Mouse (Mus musculus) forebrain, embryonic 10.5 days (tissue): ENCODE data around the gene Foxa3. TPM values are rescaled to one million over a fixed set of nuclear protein-coding genes. Genes with fewer than 3 reads are reported as not detected.

ENCODE experiments used
- DNase-seq: peaks from one replicate; pipeline ENCODE4 v3.0.0-alpha.2; 2017; ENCODE audit warnings: low spot score; ENCODE audit errors: extremely low spot score
- H3K27ac ChIP-seq: fragments of 300-500 bp; sonication (generic); 2 replicates; pipeline ENCODE4 v1.5.1; 2016; ENCODE audit warnings: mild to moderate bottlenecking
- H3K27me3 ChIP-seq: fragments of 300-500 bp; sonication (generic); 2 replicates; pipeline ENCODE4 v1.6.1; 2016; ENCODE audit warnings: mild to moderate bottlenecking; ENCODE audit not compliant: poor library complexity, severe bottlenecking
- H3K36me3 ChIP-seq: fragments of 300-500 bp; sonication (generic); replicated peaks from 2 replicates; pipeline ENCODE4 v1.6.1; 2016; ENCODE audit warnings: mild to moderate bottlenecking, moderate library complexity
- H3K4me1 ChIP-seq: fragments of 300-500 bp; sonication (generic); 2 replicates; pipeline ENCODE4 v1.6.1; 2016
- H3K4me3 ChIP-seq: fragments of 300-500 bp; sonication (generic); 2 replicates; pipeline ENCODE4 v1.5.1; 2016; ENCODE audit warnings: mild to moderate bottlenecking, moderate library complexity
- H3K9me3 ChIP-seq: fragments of 300-500 bp; sonication (generic); 2 replicates; pipeline ENCODE4 v1.6.1; 2016; ENCODE audit warnings: mild to moderate bottlenecking, moderate library complexity
- WGBS: fragments of 180-500 bp; shearing (Covaris S2); methylation state at CpG from one replicate; pipeline ENCODE4 v1.1.7; 2016; 5-methylcytosine and 5-hydroxymethylcytosine counted together
- polyA plus RNA-seq: library from polyadenylated mRNA; unstranded; fragments of >200 nt; fragmentation: Nextera tagmentation; extraction: Ambion mirVana; gene quantifications from 2 replicates; pipeline ENCODE4 v1.2.1, GENCODE M21; 2016

Foxa3 gene
- polyA plus RNA-seq, 1 experiment from 2014 or later = not detected

DNA sequence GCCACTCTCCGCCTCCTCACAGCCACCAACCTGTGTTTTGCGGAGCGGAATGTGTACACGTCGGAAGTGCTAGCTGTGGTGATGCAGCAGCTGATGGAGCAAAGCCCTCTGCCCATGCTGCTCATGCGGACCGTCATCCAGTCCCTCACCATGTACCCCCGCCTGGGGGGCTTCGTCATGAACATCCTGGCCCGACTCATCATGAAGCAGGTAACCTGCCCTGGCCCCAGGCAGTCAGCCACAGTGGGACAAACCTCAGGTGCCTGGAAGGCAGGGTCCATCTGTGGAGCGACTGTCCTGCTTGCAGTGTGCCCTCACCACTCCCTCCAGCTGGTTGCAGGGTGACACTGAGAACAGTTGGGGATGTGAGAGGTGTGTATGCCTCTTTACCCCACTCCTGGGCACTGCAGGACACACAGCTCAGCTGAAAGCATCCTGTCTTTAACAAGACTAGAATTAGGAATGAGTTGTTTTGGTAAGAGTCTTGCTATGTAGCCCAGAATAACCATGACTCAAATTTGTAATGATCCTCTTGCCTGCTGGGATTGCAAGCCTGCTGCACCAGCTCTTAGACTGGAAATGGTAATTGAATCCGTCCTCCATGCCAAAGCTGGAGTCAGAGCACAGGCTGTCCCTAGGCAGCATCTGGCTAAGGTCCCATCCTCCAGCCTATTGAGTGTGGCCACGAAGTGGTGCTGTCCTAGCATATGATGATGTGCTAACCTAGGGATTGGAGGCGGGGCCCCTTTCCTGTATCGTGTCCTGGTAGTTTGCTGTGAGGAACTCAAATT is 29.2 kb upstream of the Foxa3 start:
- H3K36me3 ChIP-seq = peaks cover 85% of the 10 kb centered on the region
- WGBS = 88% methylated on average over 15 of the region's 15 CpGs

DNA sequence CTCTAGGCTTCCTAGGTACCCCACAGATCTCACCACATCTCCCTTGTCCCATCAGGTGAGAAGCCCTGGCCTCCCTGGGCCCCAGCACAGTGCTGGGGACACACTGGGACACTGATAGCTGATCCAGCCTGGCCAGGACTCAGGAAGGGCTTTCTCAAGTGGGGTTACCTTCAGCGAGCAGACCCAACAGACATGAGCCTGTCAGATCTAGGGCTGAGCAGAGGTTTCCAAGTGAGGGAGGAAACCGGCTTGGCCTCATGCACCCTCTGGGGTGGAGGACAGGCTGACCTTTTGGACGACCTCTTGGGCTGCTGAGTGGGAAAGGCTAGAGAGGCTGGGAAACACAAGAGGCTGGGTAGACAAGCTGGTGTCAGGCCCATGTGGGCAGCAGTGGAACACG is 27.8 kb upstream of the Foxa3 start:
- no peak overlapping the region for H3K27ac ChIP-seq
- 66% methylated on average over 4 of the region's 4 CpGs for WGBS
- H3K27me3 ChIP-seq = no peaks in the 10 kb centered on the region
- peaks cover 14% of the 10 kb centered on the region for H3K4me1 ChIP-seq
- H3K9me3 ChIP-seq = no peaks in the 10 kb centered on the region
- peaks cover 92% of the 10 kb centered on the region for H3K36me3 ChIP-seq
- no peak overlapping the region for H3K4me3 ChIP-seq
- no peak for DNase-seq

More for the DNA sequence above, 29.2 kb upstream of the Foxa3 start:
- H3K4me3 ChIP-seq = no peak overlapping the region
- H3K9me3 ChIP-seq = no peaks in the 10 kb centered on the region; the same call in 1 of the 2 replicates
- peaks cover 14% of the 10 kb centered on the region for H3K4me1 ChIP-seq
- DNase-seq = no peak
- H3K27ac ChIP-seq = no peak overlapping the region
- H3K27me3 ChIP-seq = no peaks in the 10 kb centered on the region

DNA sequence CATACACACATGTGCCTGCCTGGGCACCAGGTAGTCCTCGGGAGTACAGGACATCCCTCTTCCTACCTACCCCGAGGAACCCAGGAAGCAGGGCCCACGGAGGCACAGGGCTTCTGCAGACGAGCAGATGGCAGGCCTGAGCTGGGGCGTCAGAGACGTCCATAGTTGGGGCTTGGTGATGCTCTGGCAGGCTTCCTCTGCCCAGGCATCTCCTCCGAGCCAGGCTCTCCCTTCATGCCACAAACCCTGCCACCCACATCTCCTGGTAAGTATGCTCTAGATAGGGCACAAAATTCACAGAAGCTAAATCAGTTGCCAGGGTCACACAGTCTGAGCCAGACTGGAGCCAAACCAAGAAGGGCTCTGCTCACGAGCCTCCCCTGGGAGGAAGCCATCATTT is 26.8 kb upstream of the Foxa3 start:
- no peak overlapping the region for H3K27ac ChIP-seq
- no peak for DNase-seq
- WGBS = 89% methylated on average over 8 of the region's 8 CpGs
- no peaks in the 10 kb centered on the region for H3K9me3 ChIP-seq
- H3K27me3 ChIP-seq = no peaks in the 10 kb centered on the region
- H3K36me3 ChIP-seq = peaks cover 97% of the 10 kb centered on the region
- H3K4me1 ChIP-seq = peaks cover 14% of the 10 kb centered on the region
- H3K4me3 ChIP-seq = no peak overlapping the region

DNA sequence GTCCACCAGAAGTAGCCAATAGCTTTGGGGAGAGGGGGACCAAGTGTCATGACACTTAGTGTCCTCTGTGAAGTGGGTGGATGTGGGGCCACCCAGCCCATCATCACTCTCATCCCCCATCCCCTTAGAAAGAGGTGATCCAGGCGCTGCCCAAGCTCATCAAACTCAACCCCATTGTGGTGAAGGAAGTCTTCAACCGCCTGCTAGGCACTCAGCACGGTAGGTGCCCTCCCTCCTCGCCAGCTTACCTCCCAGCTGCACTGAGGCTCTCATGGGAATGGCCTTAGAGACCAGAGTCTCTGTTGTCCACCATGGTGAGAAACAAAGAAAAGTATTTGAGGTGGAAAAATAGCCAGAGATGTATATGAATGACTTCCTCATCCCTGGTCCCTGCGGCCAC is 25.9 kb upstream of the Foxa3 start:
- Histone ChIP-seq H3K27ac (no peak overlapping the region), H3K27me3 (no peaks in the 10 kb centered on the region), H3K36me3 (peaks cover 98% of the 10 kb centered on the region), H3K4me1 (peaks cover 7% of the 10 kb centered on the region), H3K9me3 (no peaks in the 10 kb centered on the region), H3K4me3 (no peak overlapping the region)
- 90% methylated on average over 5 of the region's 5 CpGs for WGBS
- DNase-seq = no peak

DNA sequence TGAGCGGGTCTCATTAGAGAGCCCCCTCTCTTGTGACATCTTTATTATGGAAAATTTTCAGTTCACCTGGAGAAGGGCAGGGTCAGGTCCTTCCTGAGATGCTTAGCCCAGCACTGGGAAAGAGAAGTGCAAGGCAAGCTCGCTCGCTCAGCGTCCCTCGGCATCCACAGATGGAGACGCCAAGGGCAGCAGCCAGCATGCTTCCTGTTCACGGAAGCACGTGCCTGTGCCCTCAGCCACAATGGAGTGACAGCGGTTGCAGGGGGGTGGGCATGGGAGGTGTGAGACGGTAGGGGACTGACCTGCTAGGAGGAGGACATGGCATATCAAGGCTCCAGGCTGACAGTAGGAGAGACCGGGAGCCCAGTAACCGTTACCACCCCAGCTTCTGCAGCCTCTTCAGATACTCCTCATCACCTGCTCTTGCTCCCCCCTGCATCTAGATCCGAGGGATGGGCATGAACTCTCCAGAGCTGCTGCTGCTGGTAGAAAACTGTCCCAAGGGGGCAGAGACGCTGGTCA is 24.7 kb upstream of the Foxa3 start:
- Histone ChIP-seq H3K36me3 (peaks cover 98% of the 10 kb centered on the region), H3K9me3 (no peaks in the 10 kb centered on the region), H3K27ac (no peak overlapping the region), H3K27me3 (no peaks in the 10 kb centered on the region), H3K4me3 (no peak overlapping the region), H3K4me1 (no peaks in the 10 kb centered on the region)
- no peak for DNase-seq
- WGBS = 91% methylated on average over 14 of the region's 14 CpGs

DNA sequence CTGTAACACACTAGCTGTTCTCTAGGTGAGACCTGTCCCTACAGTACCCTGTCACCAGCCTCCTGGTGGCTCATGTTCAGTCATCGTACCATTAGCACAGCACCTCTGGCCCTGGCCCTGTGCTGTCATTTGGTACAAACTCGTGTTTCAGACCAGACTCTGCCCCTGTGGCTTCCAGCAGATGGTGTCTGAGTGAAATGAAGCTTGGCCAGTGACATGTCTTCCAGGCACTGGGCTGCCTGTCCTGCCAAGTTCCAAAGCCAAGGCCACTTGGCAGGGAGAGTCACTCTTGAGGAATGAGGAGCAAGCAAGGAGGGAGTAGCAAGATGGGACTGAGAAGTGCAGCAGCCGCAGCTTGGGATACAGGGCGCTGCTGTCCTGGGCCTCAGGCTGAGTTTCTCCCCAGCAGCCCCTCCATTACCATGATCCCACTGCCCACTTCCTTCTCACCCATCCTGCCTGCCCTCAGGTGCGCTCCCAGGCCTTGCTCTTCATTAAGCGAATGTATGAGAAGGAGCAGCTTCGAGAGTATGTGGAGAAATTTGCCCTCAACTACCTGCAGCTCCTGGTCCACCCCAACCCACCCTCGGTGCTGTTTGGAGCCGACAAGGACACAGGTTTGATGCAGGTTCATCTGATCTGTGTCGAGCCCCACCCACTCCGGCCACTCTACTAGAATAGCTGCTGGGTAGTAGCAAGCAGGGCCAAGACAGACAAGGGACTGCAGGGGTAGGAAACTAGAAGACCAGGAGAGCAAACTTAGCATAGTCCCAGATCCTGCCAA is 23.1 kb upstream of the Foxa3 start:
- Histone ChIP-seq H3K9me3 (no peaks in the 10 kb centered on the region), H3K4me3 (no peak overlapping the region), H3K36me3 (peaks cover 99% of the 10 kb centered on the region), H3K4me1 (no peaks in the 10 kb centered on the region), H3K27ac (no peak overlapping the region), H3K27me3 (no peaks in the 10 kb centered on the region)
- 96% methylated on average over 11 of the region's 11 CpGs for WGBS
- no peak for DNase-seq

DNA sequence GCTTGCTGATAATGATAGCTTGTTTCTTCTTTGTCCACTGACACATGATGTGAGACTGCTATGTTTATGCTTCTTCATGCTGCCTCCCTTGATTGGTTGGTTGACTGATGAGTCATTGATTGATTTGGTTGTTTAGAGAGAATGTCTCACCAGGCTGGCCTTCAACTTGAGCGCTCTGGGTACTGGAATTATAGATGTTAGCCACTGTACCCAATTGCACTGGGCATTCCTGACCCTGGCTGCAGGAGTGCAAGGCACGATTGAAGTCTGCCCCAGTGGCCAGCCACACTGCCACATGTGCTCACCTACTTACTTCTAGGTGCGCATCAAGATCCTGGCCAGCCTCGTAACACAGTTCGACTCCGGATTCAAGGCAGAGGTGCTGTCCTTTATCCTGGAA is 21.3 kb upstream of the Foxa3 start:
- WGBS = 96% methylated on average over 6 of the region's 6 CpGs
- H3K36me3 ChIP-seq = peaks cover 99% of the 10 kb centered on the region

DNA sequence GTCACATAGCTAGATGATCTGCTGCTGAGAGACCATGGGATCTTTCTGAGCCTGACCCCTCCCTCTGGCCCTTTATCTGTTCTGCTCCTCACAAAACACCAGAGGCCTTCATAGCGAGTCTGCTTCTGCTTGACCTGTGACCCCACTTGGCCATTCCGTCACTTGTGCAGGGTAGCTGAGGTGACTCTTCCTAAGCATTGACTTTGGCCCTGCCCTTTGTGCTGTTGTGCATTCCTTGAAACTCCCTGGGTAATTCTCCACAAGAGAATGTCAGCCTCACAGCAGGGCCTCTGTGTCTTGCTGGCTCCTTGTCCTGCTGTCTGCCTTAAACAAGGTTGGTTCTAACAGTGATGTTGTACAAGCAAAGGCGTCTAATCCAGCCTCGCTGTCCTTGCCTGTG is 8.3 kb upstream of the Foxa3 start:
- no peak for DNase-seq
- peaks cover 10% of the 10 kb centered on the region for H3K4me1 ChIP-seq
- 72% methylated on average over 4 of the region's 4 CpGs for WGBS
- no peaks in the 10 kb centered on the region for H3K9me3 ChIP-seq
- no peak overlapping the region for H3K27ac ChIP-seq
- no peaks in the 10 kb centered on the region for H3K27me3 ChIP-seq
- peaks cover 83% of the 10 kb centered on the region for H3K36me3 ChIP-seq
- no peak overlapping the region for H3K4me3 ChIP-seq

More for the DNA sequence above, 21.3 kb upstream of the Foxa3 start:
- DNase-seq = no peak
- Histone ChIP-seq H3K27me3 (no peaks in the 10 kb centered on the region), H3K9me3 (no peaks in the 10 kb centered on the region), H3K27ac (no peak overlapping the region), H3K4me3 (no peak overlapping the region), H3K4me1 (no peaks in the 10 kb centered on the region)

DNA sequence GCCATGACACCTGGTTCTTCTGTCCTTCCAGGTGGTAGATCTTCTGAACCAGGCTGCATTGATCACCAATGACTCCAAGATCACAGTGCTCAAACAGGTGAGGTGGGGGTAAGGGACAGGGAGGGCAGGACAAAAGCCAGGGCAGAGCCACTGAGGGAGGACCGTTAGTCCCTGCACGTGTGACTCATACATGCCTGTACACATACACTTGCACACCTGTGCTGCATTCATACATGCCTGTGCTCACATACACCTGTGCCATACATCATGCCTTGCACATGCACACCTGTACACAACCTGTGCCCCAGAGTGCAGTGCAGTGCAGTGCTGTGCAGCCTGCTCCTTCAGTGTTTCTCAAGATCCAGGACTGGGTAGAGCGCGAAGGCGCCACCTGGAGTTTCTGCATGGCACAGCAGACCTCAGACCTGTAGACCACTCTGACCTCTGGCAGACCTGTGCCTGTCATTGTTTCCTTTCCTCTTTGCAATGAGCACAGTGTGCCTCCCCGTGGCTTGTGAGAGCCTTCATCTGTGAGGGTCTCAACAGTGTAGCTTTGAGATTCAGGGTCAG is 5.8 kb upstream of the Foxa3 start:
- H3K27ac ChIP-seq = no peak overlapping the region
- no peaks in the 10 kb centered on the region for H3K27me3 ChIP-seq
- WGBS = 61% methylated on average over 6 of the region's 6 CpGs
- H3K4me3 ChIP-seq = no peak overlapping the region
- peaks cover 58% of the 10 kb centered on the region for H3K36me3 ChIP-seq
- no peaks in the 10 kb centered on the region for H3K9me3 ChIP-seq
- H3K4me1 ChIP-seq = peaks cover 29% of the 10 kb centered on the region
- peak; percentile 64 for DNase-seq

DNA sequence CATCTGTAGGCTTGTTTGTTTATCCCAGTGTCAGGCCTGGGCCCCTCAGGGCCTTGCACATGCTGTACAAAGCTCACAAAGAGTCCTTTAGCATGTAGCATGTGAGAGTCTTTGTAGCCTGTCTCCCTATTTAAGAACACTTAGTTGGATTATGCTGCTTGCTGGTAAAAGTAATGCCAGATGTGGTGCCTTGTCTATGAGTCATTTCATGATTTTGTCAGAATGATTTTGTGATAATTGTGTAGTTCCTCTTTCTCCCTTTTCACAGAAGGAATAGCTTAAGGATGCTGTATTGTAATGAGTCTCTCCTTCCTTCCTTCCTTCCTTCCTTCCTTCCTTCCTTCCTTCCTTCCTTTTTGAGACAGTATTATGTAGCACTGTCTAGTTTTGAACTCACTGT is 4.7 kb upstream of the Foxa3 start:
- H3K4me3 ChIP-seq = no peak overlapping the region
- H3K36me3 ChIP-seq = peaks cover 47% of the 10 kb centered on the region
- no peak for DNase-seq
- H3K4me1 ChIP-seq = peaks cover 38% of the 10 kb centered on the region
- H3K27me3 ChIP-seq = peaks cover 9% of the 10 kb centered on the region
- no peak overlapping the region for H3K27ac ChIP-seq
- H3K9me3 ChIP-seq = no peaks in the 10 kb centered on the region

DNA sequence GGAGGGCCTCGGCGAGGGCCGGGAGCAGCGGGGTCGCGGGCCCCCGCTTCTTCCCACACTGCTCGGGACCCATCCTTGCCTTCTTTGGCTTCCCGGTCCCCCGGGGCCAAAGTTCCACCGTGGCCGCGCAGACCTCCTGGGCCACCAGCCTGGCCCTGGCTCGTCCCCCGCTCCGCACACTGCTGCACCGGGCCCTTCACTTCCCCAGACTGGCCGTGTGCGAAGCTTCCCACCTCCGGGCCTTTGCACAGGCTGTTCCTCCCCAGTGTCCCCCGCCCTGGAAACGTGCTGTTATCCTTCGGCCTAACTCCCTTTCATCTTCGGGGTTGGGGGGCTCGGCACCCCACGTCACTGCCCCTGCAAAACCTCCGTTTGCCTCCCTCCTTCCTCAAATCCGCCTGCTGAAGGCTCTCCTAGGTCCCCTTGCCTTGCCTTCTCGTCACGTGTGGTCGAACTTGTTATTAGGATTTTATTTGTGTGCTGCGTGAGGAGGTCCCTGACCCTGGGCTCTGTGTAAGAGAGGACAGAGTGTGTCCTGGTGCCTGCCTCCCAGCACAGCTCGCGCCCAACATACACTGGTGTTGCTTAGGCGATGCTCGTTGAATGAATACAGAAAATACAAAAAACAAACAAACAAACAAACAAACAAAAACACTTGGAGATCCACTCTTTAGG is 1.4 kb upstream of the Foxa3 start:
- DNase-seq = peak; percentile 44
- 4% methylated on average over 34 of the region's 36 CpGs for WGBS

DNA sequence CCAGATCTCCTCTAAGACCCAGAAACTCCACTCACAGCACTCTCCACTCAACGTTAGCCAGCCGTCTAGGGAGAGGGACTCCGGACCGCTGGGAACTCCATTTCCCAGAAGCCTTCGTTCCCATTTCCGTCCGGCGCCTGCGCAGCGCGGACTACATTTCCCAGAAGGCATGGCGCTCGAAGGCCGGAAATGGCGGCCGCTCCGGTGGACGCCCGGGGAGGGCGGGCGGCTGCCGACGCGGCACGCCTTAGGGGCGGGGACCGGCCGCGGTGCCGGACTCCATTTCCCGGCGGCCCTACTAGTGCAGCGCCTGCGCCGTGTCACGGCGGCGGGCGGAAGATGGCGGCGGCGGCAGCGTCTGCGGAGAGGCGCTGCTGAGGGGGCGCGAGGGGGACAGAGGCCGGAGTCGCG is 763 bp upstream of the Foxa3 start, which contains the start of gene Sympk:
Sympk (plus strand) TSS at position 282 of the 411 bp plus-strand sequence.
- under 1% methylated on average over 49 of the region's 50 CpGs for WGBS
- Histone ChIP-seq H3K36me3 (peaks cover 8% of the 10 kb centered on the region), H3K27me3 (peaks cover 42% of the 10 kb centered on the region), H3K9me3 (no peaks in the 10 kb centered on the region), H3K4me1 (peaks cover 34% of the 10 kb centered on the region), H3K27ac (peak within 1 kb of the TSS; percentile 93), H3K4me3 (peak within 1 kb of the TSS; percentile 85)
- DNase-seq = peak; percentile 93

More for the DNA sequence above, 1.4 kb upstream of the Foxa3 start:
- H3K27me3 ChIP-seq = peaks cover 42% of the 10 kb centered on the region
- no peaks in the 10 kb centered on the region for H3K9me3 ChIP-seq
- H3K4me1 ChIP-seq = peaks cover 34% of the 10 kb centered on the region
- peaks cover 14% of the 10 kb centered on the region for H3K36me3 ChIP-seq
- H3K4me3 ChIP-seq = peak overlapping the region; percentile 85
- peak overlapping the region; percentile 93 for H3K27ac ChIP-seq
